Mouse (Mus musculus) limb, embryonic 11.5 days (tissue): Measurements from ENCODE around the gene Cep164. TPM values are rescaled to one million over a fixed set of nuclear protein-coding genes. Genes with fewer than 3 reads are reported as not detected.

ENCODE experiments used
- ATAC-seq: fragments of 200-750 bp; cut with Nextera tagmentation; 2 replicates; pipeline ENCODE4 v1.8.0; 2017; ENCODE audit warnings: low read depth; ENCODE audit not compliant: insufficient number of reproducible peaks, low FRiP score, low TSS enrichment
- DNase-seq: peaks from one replicate; pipeline ENCODE4 v3.0.0-alpha.2; 2015; ENCODE audit warnings: low spot score
- H3K27ac ChIP-seq: fragments of 300-500 bp; sonication (generic); replicated peaks from 2 replicates; pipeline ENCODE4 v1.5.1; 2014; ENCODE audit warnings: low read depth, mild to moderate bottlenecking, low read length
- H3K27me3 ChIP-seq: fragments of 300-500 bp; sonication (generic); 2 replicates; pipeline ENCODE4 v1.6.1; 2014; ENCODE audit warnings: mild to moderate bottlenecking, low read length, mixed read lengths; ENCODE audit not compliant: control insufficient read depth, insufficient read depth
- H3K36me3 ChIP-seq: fragments of 300-500 bp; sonication (generic); 2 replicates; pipeline ENCODE4 v1.6.1; 2014; ENCODE audit warnings: mild to moderate bottlenecking, low read length, moderate library complexity, mixed read lengths; ENCODE audit not compliant: control insufficient read depth, insufficient read depth
- H3K4me1 ChIP-seq: fragments of 300-500 bp; sonication (generic); 2 replicates; pipeline ENCODE4 v1.6.1; 2014; ENCODE audit warnings: low read length, mixed read lengths; ENCODE audit not compliant: control insufficient read depth, insufficient read depth
- H3K4me2 ChIP-seq: fragments of 300-500 bp; sonication (generic); 2 replicates; pipeline ENCODE4 v1.6.1; 2014; ENCODE audit warnings: low read depth, mild to moderate bottlenecking, moderate library complexity; ENCODE audit not compliant: severe bottlenecking
- H3K4me3 ChIP-seq: fragments of 300-500 bp; sonication (generic); 2 replicates; pipeline ENCODE4 v1.5.1; 2014; ENCODE audit warnings: low read depth, low read length
- H3K9ac ChIP-seq: fragments of 300-500 bp; sonication (generic); 2 replicates; pipeline ENCODE4 v1.6.1; 2014; ENCODE audit warnings: mild to moderate bottlenecking, low read length
- H3K9me3 ChIP-seq: fragments of 300-500 bp; sonication (generic); 2 replicates; pipeline ENCODE4 v1.6.1; 2016; ENCODE audit warnings: low read length; ENCODE audit not compliant: control insufficient read depth
- WGBS: fragments of 180-500 bp; shearing (Covaris S2); extraction: QIAGEN DNeasy Blood & Tissue Kit; methylation state at CpG from one replicate; pipeline ENCODE4 v1.1.7; 2014; 5-methylcytosine and 5-hydroxymethylcytosine counted together
- polyA plus RNA-seq: library from polyadenylated mRNA; unstranded; fragments of >200 nt; fragmentation: Nextera tagmentation; extraction: Ambion mirVana; gene quantifications from 2 replicates; pipeline ENCODE4 v1.2.1, GENCODE M21; 2014

Gene Cep164
- polyA plus RNA-seq, 1 experiment from 2014 or later, result 21.7 TPM

DNA sequence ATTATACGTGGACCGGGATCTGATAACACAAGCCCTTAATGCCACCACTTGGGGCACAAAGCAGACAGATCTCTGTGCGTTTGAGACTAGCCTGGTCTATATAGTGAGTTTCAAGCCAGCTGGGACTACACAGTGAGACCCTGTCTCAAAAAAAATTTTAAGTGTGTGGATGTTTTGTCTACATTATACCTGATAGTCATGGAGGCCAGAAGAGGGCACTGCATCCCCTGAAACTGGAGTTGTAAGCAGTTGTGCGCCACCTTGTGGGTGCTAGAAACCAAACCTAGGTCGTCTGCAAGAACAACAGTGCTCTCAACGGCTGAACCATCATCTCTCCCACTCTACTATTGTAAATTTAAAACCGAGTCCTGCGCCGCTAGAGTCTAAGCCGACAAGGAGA, 616 bp upstream of the Cep164 start:
- DNase-seq (peak; percentile 81), ATAC-seq (0 out of 2 replicates have a peak, but pooled peaks have one; percentile 58)
- Histone ChIP-seq H3K9me3 (peaks cover 3% of the 10 kb centered on the region; the same call in 1 of the 2 replicates), H3K27me3 (no peaks in the 10 kb centered on the region), H3K4me3 (no peak overlapping the region), H3K36me3 (no peaks in the 10 kb centered on the region), H3K4me2 (peak overlapping the region; percentile 60; the same call in 1 of the 2 replicates), H3K9ac (no peak overlapping the region), H3K27ac (no peak overlapping the region), H3K4me1 (no peaks in the 10 kb centered on the region)
- WGBS, result 29% methylated on average over 10 of the region's 10 CpGs

DNA sequence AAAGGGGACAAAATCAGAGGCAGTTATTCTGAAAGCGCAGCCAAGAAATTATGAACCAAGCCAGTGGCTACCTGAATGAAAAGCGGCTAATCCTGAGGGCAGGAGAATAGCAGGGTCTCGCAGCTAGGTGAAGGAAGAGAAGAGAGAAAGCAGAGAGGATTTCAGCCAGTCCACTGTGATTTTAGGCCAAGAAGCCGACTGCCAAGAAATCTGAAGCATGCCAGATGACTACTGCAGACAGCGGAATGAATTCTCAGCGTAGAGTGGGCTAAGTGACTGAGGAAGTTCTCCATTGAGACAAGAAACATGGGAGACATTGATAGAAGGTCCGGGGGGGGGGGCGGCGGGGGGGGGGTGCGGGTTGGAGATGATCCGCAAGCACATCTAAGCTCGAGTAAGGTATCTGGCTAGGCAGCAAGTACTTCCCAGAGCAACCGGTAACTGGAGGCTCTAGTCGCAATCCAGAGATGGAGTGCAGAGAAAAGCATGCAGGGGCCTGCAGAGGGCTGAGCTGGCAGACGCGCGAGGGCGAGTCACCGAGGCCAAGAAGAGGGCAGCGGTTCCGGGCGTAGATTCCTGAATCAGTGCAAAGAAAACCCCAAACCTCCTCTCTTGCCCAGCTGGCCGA, 714 bp downstream of the Cep164 start:
- Histone ChIP-seq H3K27me3 (no peaks in the 10 kb centered on the region), H3K27ac (no peak overlapping the region), H3K4me2 (peak overlapping the region; percentile 60), H3K36me3 (no peaks in the 10 kb centered on the region), H3K9me3 (peaks cover 3% of the 10 kb centered on the region; the same call in 1 of the 2 replicates), H3K4me3 (peak overlapping the region; percentile 74), H3K9ac (peak overlapping the region; percentile 70), H3K4me1 (no peaks in the 10 kb centered on the region)
- 7% methylated on average over 23 of the region's 23 CpGs for WGBS
- ATAC-seq (no peak), DNase-seq (no peak)

- H3K27me3 ChIP-seq, result no peaks in the 10 kb centered on the region
- 88% methylated on average over 9 of the region's 9 CpGs for WGBS
- no peak overlapping the region for H3K4me3 ChIP-seq
- H3K4me1 ChIP-seq, result no peaks in the 10 kb centered on the region
- no peak overlapping the region for H3K27ac ChIP-seq
- no peak for ATAC-seq
- no peaks in the 10 kb centered on the region for H3K9me3 ChIP-seq
- peaks cover 2% of the 10 kb centered on the region; the same call in 1 of the 2 replicates for H3K36me3 ChIP-seq
- H3K9ac ChIP-seq, result no peak overlapping the region
- H3K4me2 ChIP-seq, result no peak overlapping the region
- DNase-seq, result no peak
Measured at GRCm38 (mm10) chr9:45818406-45819011, 10.0 kb downstream of the Cep164 start.

DNA sequence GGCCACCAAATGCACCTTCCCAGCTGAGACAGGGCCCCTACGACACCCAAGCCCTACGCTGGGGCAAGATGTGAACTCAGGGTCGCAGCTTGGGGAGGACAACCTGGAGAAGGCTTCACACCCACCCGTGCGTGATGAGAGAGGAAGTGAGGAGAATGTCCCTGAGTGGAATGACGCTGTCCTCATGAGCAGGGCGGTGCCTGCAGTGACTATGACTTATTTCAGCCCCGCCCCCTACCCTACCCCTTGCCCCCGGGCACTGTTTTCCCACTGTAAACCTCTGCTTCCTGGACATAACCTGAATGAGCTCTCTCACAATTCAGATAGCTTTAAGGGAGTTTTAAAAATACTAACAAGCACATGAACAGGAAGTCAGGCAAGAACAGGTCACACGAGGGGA, 13.0 kb downstream of the Cep164 start:
- 84% methylated on average over 10 of the region's 10 CpGs for WGBS
- Histone ChIP-seq H3K27ac (no peak overlapping the region), H3K36me3 (peaks cover 2% of the 10 kb centered on the region; the same call in 1 of the 2 replicates), H3K27me3 (no peaks in the 10 kb centered on the region), H3K9ac (no peak overlapping the region), H3K9me3 (no peaks in the 10 kb centered on the region), H3K4me2 (no peak overlapping the region), H3K4me1 (no peaks in the 10 kb centered on the region), H3K4me3 (no peak overlapping the region)
- no peak for DNase-seq
- no peak for ATAC-seq

- no peak for ATAC-seq
- no peak for DNase-seq
- H3K4me3 ChIP-seq, result no peak overlapping the region
- no peak overlapping the region for H3K4me2 ChIP-seq
- no peak overlapping the region for H3K9ac ChIP-seq
- H3K36me3 ChIP-seq, result peaks cover 2% of the 10 kb centered on the region; the same call in 1 of the 2 replicates
- H3K9me3 ChIP-seq, result no peaks in the 10 kb centered on the region
- H3K27me3 ChIP-seq, result no peaks in the 10 kb centered on the region
- H3K4me1 ChIP-seq, result no peaks in the 10 kb centered on the region
- WGBS, result 93% methylated on average over 9 of the region's 9 CpGs
- no peak overlapping the region for H3K27ac ChIP-seq
Measured at GRCm38 (mm10) chr9:45815113-45815512, 13.4 kb downstream of the Cep164 start.

GRCm38 (mm10) chr9:45811946-45812345, 16.5 kb downstream of the Cep164 start:
- Histone ChIP-seq H3K27me3 (no peaks in the 10 kb centered on the region), H3K27ac (no peak overlapping the region), H3K4me1 (no peaks in the 10 kb centered on the region), H3K9ac (no peak overlapping the region), H3K4me3 (no peak overlapping the region), H3K4me2 (no peak overlapping the region), H3K36me3 (peaks cover 2% of the 10 kb centered on the region; the same call in 1 of the 2 replicates), H3K9me3 (no peaks in the 10 kb centered on the region)
- DNase-seq (no peak), ATAC-seq (no peak)
- 46% methylated on average over 5 of the region's 5 CpGs for WGBS

- H3K4me2 ChIP-seq, result no peak overlapping the region
Measured at GRCm38 (mm10) chr9:45807761-45808160, 20.7 kb downstream of the Cep164 start.

DNA sequence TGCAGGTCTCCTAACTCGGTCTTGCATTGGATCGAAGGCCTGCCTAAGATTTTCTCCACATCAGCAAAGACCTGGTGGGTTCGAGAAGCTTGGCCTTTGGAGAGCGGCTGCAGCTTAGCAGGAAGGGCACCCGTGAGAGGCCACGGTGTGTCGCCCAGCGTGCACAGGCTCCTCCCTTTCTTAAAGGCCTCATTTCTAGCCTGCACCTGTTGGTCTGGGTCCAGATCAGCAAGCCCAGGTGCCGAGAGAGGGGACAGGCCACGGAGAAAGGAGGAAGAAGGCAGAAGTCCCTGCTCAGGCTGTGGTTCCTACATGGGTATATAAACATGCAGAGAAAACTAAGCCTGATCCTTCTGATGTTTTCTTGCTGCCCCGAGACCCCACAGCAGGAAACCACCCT, 21.2 kb downstream of the Cep164 start:
- H3K27me3 ChIP-seq, result no peaks in the 10 kb centered on the region
- H3K4me1 ChIP-seq, result no peaks in the 10 kb centered on the region
- H3K4me2 ChIP-seq, result no peak overlapping the region
- WGBS, result 87% methylated on average over 11 of the region's 11 CpGs
- no peak overlapping the region for H3K9ac ChIP-seq
- DNase-seq (no peak), ATAC-seq (no peak)
- H3K9me3 ChIP-seq, result no peaks in the 10 kb centered on the region
- no peak overlapping the region for H3K4me3 ChIP-seq
- peaks cover 9% of the 10 kb centered on the region; the same call in 1 of the 2 replicates for H3K36me3 ChIP-seq
- H3K27ac ChIP-seq, result no peak overlapping the region

More at GRCm38 (mm10) chr9:45807761-45808160, 20.7 kb downstream of the Cep164 start:
- 84% methylated on average over 8 of the region's 8 CpGs for WGBS
- no peak for ATAC-seq
- DNase-seq, result no peak
- H3K36me3 ChIP-seq, result peaks cover 9% of the 10 kb centered on the region; the same call in 1 of the 2 replicates
- no peak overlapping the region for H3K9ac ChIP-seq
- H3K27me3 ChIP-seq, result no peaks in the 10 kb centered on the region
- H3K4me1 ChIP-seq, result no peaks in the 10 kb centered on the region
- no peak overlapping the region for H3K4me3 ChIP-seq
- no peak overlapping the region for H3K27ac ChIP-seq
- H3K9me3 ChIP-seq, result no peaks in the 10 kb centered on the region
